25 mouse cellular contexts compared by ENCODE assay signal in the genomic region with DNA sequence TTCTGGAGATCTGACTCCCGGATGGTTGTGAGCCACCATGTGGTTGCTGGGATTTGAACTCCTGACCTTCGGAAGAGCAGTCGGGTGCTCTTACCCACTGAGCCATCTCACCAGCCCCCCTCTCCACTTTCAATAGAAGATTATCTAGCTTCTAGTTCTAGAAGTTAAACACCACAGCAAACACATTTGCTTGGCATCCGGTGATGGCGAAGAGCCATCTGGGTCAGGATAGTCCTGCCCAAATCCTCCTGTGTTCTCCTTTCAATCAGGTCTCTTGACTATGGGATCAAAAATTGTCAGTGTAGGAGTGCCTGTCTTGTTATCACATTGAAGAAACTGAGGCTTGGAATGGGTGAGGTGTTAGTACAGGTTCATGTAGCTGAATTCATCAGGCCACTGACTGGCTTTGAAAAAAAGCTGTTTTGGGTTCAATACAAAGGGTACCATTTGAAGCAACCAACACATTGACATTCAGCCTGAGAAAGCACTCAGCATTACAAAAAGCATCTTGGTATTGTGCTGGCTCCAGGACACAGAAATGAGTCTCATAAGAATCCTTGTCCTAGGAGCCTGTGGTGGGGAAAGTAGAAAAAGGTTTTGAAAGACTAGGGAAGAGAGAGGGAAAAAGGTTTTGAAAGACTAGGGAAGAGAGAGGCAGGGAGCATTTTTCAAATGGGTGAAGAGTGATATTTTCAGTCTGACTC. TPM values are rescaled to one million over a fixed set of nuclear protein-coding genes. Genes with fewer than 3 reads are reported as not detected.
DNase-seq lines count a peak whose midpoint lies in the region; ATAC-seq and TF ChIP-seq lines count a peak whose summit lies in the region.
"Had no signal": no experiment of that assay in that cellular context is flagged by ENCODE, and none has a peak within 500 bp of the region (broad histone marks: within the 10 kb centered on the region; RNA-seq: fewer than 3 reads in every experiment).

No protein-coding gene starts in this region.

- peaks cover 12% of the 10 kb centered on the region; the same call in 1 of the 2 replicates for H3K36me3 ChIP-seq in hindbrain, embryonic 13.5 days
- peaks cover 7% of the 10 kb centered on the region; the same call in 1 of the 2 replicates for H3K36me3 ChIP-seq in hindbrain, embryonic 10.5 days
- H3K36me3 ChIP-seq in midbrain, postnatal 0 days (ENCODE audit: insufficient read depth, low read length), result no peaks in the 10 kb centered on the region
- no peaks in the 10 kb centered on the region for H3K36me3 ChIP-seq in midbrain, embryonic 16.5 days (ENCODE audit: control insufficient read depth, insufficient read depth, low read length)
- 0 out of 2 replicates have a peak, but pooled peaks cover 2% of the 10 kb centered on the region for H3K36me3 ChIP-seq in neural tube, embryonic 15.5 days
- H3K36me3 ChIP-seq: embryonic facial prominence, embryonic 15.5 days; forebrain, embryonic 15.5 days; heart, embryonic 10.5 days had no signal

- no peak overlapping the region for H3K4me2 ChIP-seq in hindbrain, embryonic 13.5 days
- H3K4me2 ChIP-seq in midbrain, postnatal 0 days (ENCODE audit: low read depth, low read length, poor library complexity, severe bottlenecking), result no peak overlapping the region
- no peak overlapping the region for H3K4me2 ChIP-seq in midbrain, embryonic 16.5 days (ENCODE audit: low read length)
- no peak overlapping the region for H3K4me2 ChIP-seq in neural tube, embryonic 15.5 days
- H3K4me2 ChIP-seq: embryonic facial prominence, embryonic 15.5 days; forebrain, embryonic 15.5 days had no signal

- no peaks in the 10 kb centered on the region for H3K9me3 ChIP-seq in hindbrain, embryonic 13.5 days
- no peaks in the 10 kb centered on the region for H3K9me3 ChIP-seq in hindbrain, embryonic 10.5 days
- H3K9me3 ChIP-seq in midbrain, postnatal 0 days (ENCODE audit: low read length), result no peaks in the 10 kb centered on the region
- no peaks in the 10 kb centered on the region for H3K9me3 ChIP-seq in midbrain, embryonic 16.5 days (replicated peaks; ENCODE audit: control insufficient read depth, low read length, poor library complexity, severe bottlenecking)
- no peaks in the 10 kb centered on the region for H3K9me3 ChIP-seq in neural tube, embryonic 15.5 days (replicated peaks)
- H3K9me3 ChIP-seq: embryonic facial prominence, embryonic 15.5 days; forebrain, embryonic 10.5 days; forebrain, embryonic 15.5 days; heart, embryonic 10.5 days had no signal

- no peak for ATAC-seq in hindbrain, embryonic 13.5 days (ENCODE audit: low FRiP score)
- ATAC-seq in midbrain, postnatal 0 days (ENCODE audit: low FRiP score), result 0 out of 2 replicates have a peak, but pooled peaks have one; percentile 29
- no peak for ATAC-seq in midbrain, embryonic 16.5 days
- no peak for ATAC-seq in neural tube, embryonic 15.5 days (ENCODE audit: low FRiP score)
- ATAC-seq: forebrain, embryonic 15.5 days; inflammation-experienced regulatory T-cells, adult 6 months had no signal

- H3K27ac ChIP-seq in hindbrain, embryonic 13.5 days, result 0 out of 2 replicates have a peak overlapping the region, but pooled peaks have one; percentile 1
- H3K27ac ChIP-seq in hindbrain, embryonic 10.5 days, result no peak overlapping the region
- H3K27ac ChIP-seq in layer of hippocampus, adult 2 months, result peak overlapping the region; percentile 83
- peak overlapping the region; percentile 65 for H3K27ac ChIP-seq in midbrain, postnatal 0 days (ENCODE audit: low read depth, low read length)
- H3K27ac ChIP-seq in midbrain, embryonic 16.5 days (ENCODE audit: low read length), result no peak overlapping the region
- H3K27ac ChIP-seq in neural tube, embryonic 15.5 days (replicated peaks), result peak overlapping the region; percentile 23; the same call in 1 of the 2 replicates
- H3K27ac ChIP-seq: embryonic facial prominence, embryonic 15.5 days; forebrain, embryonic 10.5 days; forebrain, embryonic 15.5 days; heart, embryonic 10.5 days had no signal

- no peak for DNase-seq in hindbrain, embryonic 10.5 days (ENCODE audit: low spot score)
- DNase-seq in layer of hippocampus, adult 2 months (ENCODE audit: low spot score in 2 of 2), result peak in 1 of 2 experiments; percentile 33
- DNase-seq in layer of hippocampus, adult 9-11 months, result no peak
- peak; percentile 58 for DNase-seq in midbrain, postnatal 0 days (ENCODE audit: low spot score)
- DNase-seq in right cerebral cortex, adult 18-20 months, result no peak
- DNase-seq: adrenal gland, adult 2 months; adrenal gland, postnatal 25 days; cerebellum, adult 8-10 months; embryo, embryonic 11 days; gastrocnemius, postnatal 10 days; heart, adult 18-20 months; heart, postnatal 10 days; heart, postnatal 4 days had no signal

- H3K27me3 ChIP-seq in hindbrain, embryonic 13.5 days, result no peaks in the 10 kb centered on the region
- H3K27me3 ChIP-seq in hindbrain, embryonic 10.5 days (ENCODE audit: insufficient read depth, poor library complexity, severe bottlenecking), result peaks cover 5% of the 10 kb centered on the region; the same call in 1 of the 2 replicates
- H3K27me3 ChIP-seq in midbrain, postnatal 0 days (ENCODE audit: insufficient read depth, low read length), result no peaks in the 10 kb centered on the region
- no peaks in the 10 kb centered on the region for H3K27me3 ChIP-seq in midbrain, embryonic 16.5 days (ENCODE audit: control insufficient read depth, insufficient read depth, low read depth, low read length)
- no peaks in the 10 kb centered on the region for H3K27me3 ChIP-seq in neural tube, embryonic 15.5 days (replicated peaks)
- H3K27me3 ChIP-seq: embryonic facial prominence, embryonic 15.5 days; forebrain, embryonic 15.5 days had no signal

- WGBS in hindbrain, embryonic 13.5 days, result 83% methylated on average over 5 of the region's 5 CpGs
- WGBS in hindbrain, embryonic 10.5 days, result 88% methylated on average over 5 of the region's 5 CpGs
- 76% methylated on average over 5 of the region's 5 CpGs for WGBS in midbrain, postnatal 0 days
- WGBS in midbrain, embryonic 16.5 days, result 85% methylated on average over 5 of the region's 5 CpGs
- WGBS in neural tube, embryonic 15.5 days, result 85% methylated on average over 5 of the region's 5 CpGs

- no peak overlapping the region for H3K4me3 ChIP-seq in hindbrain, embryonic 13.5 days
- no peak overlapping the region for H3K4me3 ChIP-seq in hindbrain, embryonic 10.5 days
- H3K4me3 ChIP-seq in layer of hippocampus, adult 2 months, result no peak overlapping the region
- no peak overlapping the region for H3K4me3 ChIP-seq in midbrain, postnatal 0 days (ENCODE audit: low read depth, low read length)
- H3K4me3 ChIP-seq in midbrain, embryonic 16.5 days (ENCODE audit: low read depth, low read length), result no peak overlapping the region
- no peak overlapping the region for H3K4me3 ChIP-seq in neural tube, embryonic 15.5 days (replicated peaks)
- H3K4me3 ChIP-seq: embryonic facial prominence, embryonic 15.5 days; erythroblast, embryonic 14.5 days; forebrain, embryonic 10.5 days; forebrain, embryonic 15.5 days; heart, embryonic 10.5 days had no signal

- H3K4me1 ChIP-seq in hindbrain, embryonic 13.5 days (replicated peaks), result peaks cover 12% of the 10 kb centered on the region
- peaks cover 14% of the 10 kb centered on the region for H3K4me1 ChIP-seq in hindbrain, embryonic 10.5 days (replicated peaks)
- H3K4me1 ChIP-seq in midbrain, postnatal 0 days (ENCODE audit: insufficient read depth, low read length), result no peaks in the 10 kb centered on the region
- H3K4me1 ChIP-seq in midbrain, embryonic 16.5 days (ENCODE audit: control insufficient read depth, insufficient read depth, low read length), result peaks cover 7% of the 10 kb centered on the region; the same call in 1 of the 2 replicates
- H3K4me1 ChIP-seq in neural tube, embryonic 15.5 days, result peaks cover 13% of the 10 kb centered on the region

- 0 out of 2 replicates have a peak, but pooled peaks have one; percentile 1 for TF ChIP-seq CTCF in layer of hippocampus, adult 2 months (conservative IDR thresholded peaks at IDR 0.05)
- TF ChIP-seq CTCF in midbrain, postnatal 0 days (IDR thresholded peaks at IDR 0.05), result no peak

- H3K9ac ChIP-seq in hindbrain, embryonic 13.5 days, result no peak overlapping the region
- H3K9ac ChIP-seq in midbrain, postnatal 0 days (replicated peaks; ENCODE audit: low read length, poor library complexity, severe bottlenecking), result no peak overlapping the region
- H3K9ac ChIP-seq in midbrain, embryonic 16.5 days (ENCODE audit: low read depth, low read length), result no peak overlapping the region
- no peak overlapping the region for H3K9ac ChIP-seq in neural tube, embryonic 15.5 days (replicated peaks)
- H3K9ac ChIP-seq: embryonic facial prominence, embryonic 15.5 days; forebrain, embryonic 15.5 days had no signal

RNA-seq across cellular contexts. Expression of gene Hspa8, which starts 16.7 kb away (rescaled TPM):
- 2,762 and 2,865 TPM in 2 replicates for polyA plus RNA-seq in hindbrain, embryonic 13.5 days (2015; fragmentation: Nextera tagmentation; extraction: Ambion mirVana)
- 2,933 and 3,536 TPM in 2 replicates for polyA plus RNA-seq in hindbrain, embryonic 10.5 days (2016; fragmentation: Nextera tagmentation; extraction: Ambion mirVana)
- 1,000 to 10,000 TPM; 2,132 to 2,154 TPM for total RNA-seq in layer of hippocampus, adult 2 months (2021)
- total RNA-seq in midbrain, postnatal 0 days (2014; rRNA removed), result 3,665 and 4,346 TPM in 2 replicates
- polyA plus RNA-seq in midbrain, postnatal 0 days (2015; fragmentation: Nextera tagmentation; extraction: Ambion mirVana), result 2,467 and 2,499 TPM in 2 replicates
- 3,317 and 3,489 TPM in 2 replicates for polyA plus RNA-seq in midbrain, embryonic 16.5 days (2015; fragmentation: Nextera tagmentation; extraction: Ambion mirVana)
- polyA plus RNA-seq in neural tube, embryonic 15.5 days (2015; fragmentation: Nextera tagmentation; extraction: Ambion mirVana), result 3,055 and 3,120 TPM in 2 replicates

RNA-seq across cellular contexts. Expression of gene Bsx, which starts 56.5 kb away (rescaled TPM):
- not detected in 2 replicates for polyA plus RNA-seq in hindbrain, embryonic 13.5 days (2015; fragmentation: Nextera tagmentation; extraction: Ambion mirVana)
- polyA plus RNA-seq in hindbrain, embryonic 10.5 days (2016; fragmentation: Nextera tagmentation; extraction: Ambion mirVana), result 0.12 TPM in 1 of 2 replicates, not detected in the other
- not detected for total RNA-seq in layer of hippocampus, adult 2 months (2021)
- total RNA-seq in midbrain, postnatal 0 days (2014; rRNA removed), result 0.24 TPM in 1 of 2 replicates, not detected in the other
- 1.5 and 2.8 TPM in 2 replicates for polyA plus RNA-seq in midbrain, postnatal 0 days (2015; fragmentation: Nextera tagmentation; extraction: Ambion mirVana)
- 1.8 and 2.5 TPM in 2 replicates for polyA plus RNA-seq in midbrain, embryonic 16.5 days (2015; fragmentation: Nextera tagmentation; extraction: Ambion mirVana)
- not detected in 2 replicates for polyA plus RNA-seq in neural tube, embryonic 15.5 days (2015; fragmentation: Nextera tagmentation; extraction: Ambion mirVana)
- total RNA-seq: adrenal gland, adult 2 months; adrenal gland, postnatal 25 days; ES-E14; gastrocnemius, postnatal 10 days; gastrocnemius, postnatal 4 days; heart, adult 18-20 months; heart, postnatal 10 days; heart, postnatal 4 days had no signal
- polyA plus RNA-seq: embryonic facial prominence, embryonic 15.5 days; erythroblast, embryonic 14.5 days; heart, embryonic 10.5 days; heart, embryonic 14.5 days; inflammation-experienced regulatory T-cells, adult 6 months had no signal

Comparison
In these comparisons a context has a peak if more than half of its experiments do, and no peak if none do; other contexts are left out.
1. H3K27ac ChIP-seq: peak in hindbrain, embryonic 13.5 days (single experiment), layer of hippocampus, adult 2 months (single experiment), midbrain, postnatal 0 days (single experiment) and neural tube, embryonic 15.5 days (single experiment); none in hindbrain, embryonic 10.5 days (single experiment) and midbrain, embryonic 16.5 days (single experiment).